Mouse (Mus musculus) liver, embryonic 14.5 days (tissue): ENCODE results near the gene Sfxn1. TPM values are rescaled to one million over a fixed set of nuclear protein-coding genes. Genes with fewer than 3 reads are reported as not detected.
A peak's percentile ranks its signal among the peaks of the same experiment; 100 is the strongest.

Source experiments
- ATAC-seq: fragments of 200-750 bp; cut with Nextera tagmentation; 2 replicates; pipeline ENCODE4 v1.8.0; 2017; ENCODE audit warnings: moderate number of reproducible peaks, mild to moderate bottlenecking, moderate library complexity; ENCODE audit not compliant: insufficient read depth
- DNase-seq, 3 experiments: peaks; one replicate each; pipeline ENCODE4 v3.0.0-alpha.2; 2012 to 2013; ENCODE audit warnings: low read depth in 3 of 3, low spot score in 3 of 3
- H3K27ac ChIP-seq: fragments of 300-500 bp; sonication (generic); 2 replicates; pipeline ENCODE4 v1.5.1; 2014; ENCODE audit warnings: moderate library complexity, mild to moderate bottlenecking, control low read depth, inconsistent platforms
- H3K27me3 ChIP-seq: fragments of 300-500 bp; sonication (generic); 2 replicates; pipeline ENCODE4 v1.6.1; 2014; ENCODE audit warnings: mild to moderate bottlenecking, low read length, moderate library complexity; ENCODE audit not compliant: control insufficient read depth, insufficient read depth
- H3K36me3 ChIP-seq: fragments of 300-500 bp; sonication (generic); replicated peaks from 2 replicates; pipeline ENCODE4 v1.6.1; 2014; ENCODE audit warnings: low read depth; ENCODE audit not compliant: control insufficient read depth, insufficient read depth
- H3K4me1 ChIP-seq, 2 experiments: fragments of 200-500 bp in 1 of 2; fragments of 300-500 bp in 1 of 2; sonication (generic) in 1 of 2; replicated peaks; 2 replicates each; pipeline ENCODE4 v1.6.1; 2012 to 2014; ENCODE audit warnings: antibody characterized with exemption in 1 of 2, inconsistent platforms in 1 of 2, low read length in 1 of 2; ENCODE audit not compliant: control insufficient read depth in 2 of 2, insufficient read depth in 2 of 2
- H3K4me2 ChIP-seq: fragments of 300-500 bp; sonication (generic); 2 replicates; pipeline ENCODE4 v1.6.1; 2014; ENCODE audit warnings: low read depth, mild to moderate bottlenecking, control low read depth, moderate library complexity
- H3K4me3 ChIP-seq, 2 experiments: fragments of 200-500 bp in 1 of 2; fragments of 300-500 bp in 1 of 2; sonication (generic) in 1 of 2; 2 replicates each; pipeline ENCODE4 v1.5.1; 2012 to 2014; ENCODE audit warnings: low read depth in 2 of 2, low read length in 2 of 2, mild to moderate bottlenecking in 2 of 2, control low read depth in 1 of 2, inconsistent platforms in 1 of 2, moderate library complexity in 1 of 2; ENCODE audit not compliant: insufficient read depth in 1 of 2
- H3K9ac ChIP-seq: fragments of 300-500 bp; sonication (generic); replicated peaks from 2 replicates; pipeline ENCODE4 v1.6.1; 2014; ENCODE audit warnings: mild to moderate bottlenecking, control low read depth, moderate library complexity
- H3K9me3 ChIP-seq: fragments of 300-500 bp; sonication (generic); 2 replicates; pipeline ENCODE4 v1.6.1; 2016; ENCODE audit warnings: low read length, mixed read lengths; ENCODE audit not compliant: control insufficient read depth
- CTCF ChIP-seq: IDR thresholded peaks from 2 replicates; pipeline ENCODE4 v1.5.1; 2016; ENCODE audit warnings: antibody characterized with exemption, low read depth, control low read depth
- EP300 ChIP-seq: IDR thresholded peaks from 2 replicates; pipeline ENCODE4 v1.6.1; 2016; ENCODE audit warnings: antibody characterized with exemption, low read depth
- WGBS: fragments of 180-500 bp; shearing (Covaris S2); extraction: QIAGEN DNeasy Blood & Tissue Kit; methylation state at CpG from one replicate; pipeline ENCODE4 v1.1.7; 2014; ENCODE audit not compliant: insufficient replicate concordance; 5-methylcytosine and 5-hydroxymethylcytosine counted together
- polyA plus RNA-seq, 2 experiments: library from polyadenylated mRNA; depleted of rRNA in 1 of 2; stranded (reverse) in 1 of 2; unstranded in 1 of 2; fragments of >200 nt; fragmentation: Nextera tagmentation in 1 of 2; extraction: Ambion mirVana in 1 of 2; gene quantifications; 2 replicates each; pipeline versions ENCODE4 v1.2.1 to v1.2.3; 2012 to 2014

Sfxn1 gene
- polyA plus RNA-seq, 2 experiments = 26.9 to 62.7 TPM

DNA sequence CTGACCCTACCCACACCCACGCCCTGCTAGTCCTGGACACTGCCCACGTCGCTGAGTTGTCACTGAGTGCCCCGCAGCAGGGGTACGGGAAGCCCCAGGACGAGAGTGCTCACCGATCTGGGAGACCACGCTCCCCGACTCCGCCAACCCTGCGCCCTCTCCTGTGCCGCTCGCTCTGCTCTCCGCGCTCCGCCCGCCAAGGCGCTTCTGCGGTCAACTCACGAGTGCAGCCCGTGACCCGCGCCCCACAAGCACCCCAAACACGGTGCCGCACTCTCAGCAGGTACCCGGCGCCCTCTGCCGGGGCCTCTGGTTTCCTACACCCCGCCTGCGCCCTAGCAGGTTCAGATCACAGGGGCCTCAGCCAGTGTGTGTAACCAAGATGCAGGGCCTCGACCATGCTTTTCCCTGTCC lies 16.2 kb upstream of the Sfxn1 start, which contains the start of gene Drd1:
Drd1 (minus strand) TSS at position 258 of the 414 bp plus-strand sequence.
- Histone ChIP-seq H3K9me3 (no peaks in the 10 kb centered on the region), H3K4me1 (no peaks in the 10 kb centered on the region), H3K36me3 (no peaks in the 10 kb centered on the region), H3K27ac (no peak within 1 kb of the TSS), H3K9ac (no peak within 1 kb of the TSS), H3K4me2 (peak within 1 kb of the TSS; percentile 45), H3K27me3 (peaks cover 7% of the 10 kb centered on the region), H3K4me3 (no peak within 1 kb of the TSS)
- under 1% methylated on average over 29 of the region's 31 CpGs for WGBS
- TF ChIP-seq CTCF (peak; percentile 74), EP300 (no peak)
- ATAC-seq = no peak
- DNase-seq = no peak

DNA sequence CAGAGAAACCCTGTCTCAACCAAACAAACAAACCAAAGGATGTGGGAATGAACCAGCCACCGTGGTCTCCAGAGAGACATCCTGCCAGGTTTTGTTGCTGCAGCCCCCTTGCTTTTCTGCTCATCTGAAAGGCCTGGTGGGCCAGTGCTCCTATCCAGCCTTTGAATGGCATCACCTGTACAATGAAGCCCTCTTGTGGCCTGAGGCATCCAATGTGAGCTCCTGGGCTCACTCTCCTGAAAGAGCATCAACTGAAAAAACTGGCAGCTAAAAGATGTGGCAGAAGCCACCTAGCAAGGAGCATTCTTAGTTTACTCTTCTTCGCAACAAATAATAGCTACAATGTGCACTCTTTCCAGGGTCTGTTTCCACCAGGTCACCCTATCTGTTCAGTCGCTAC lies 9.6 kb upstream of the Sfxn1 start:
- Histone ChIP-seq H3K27me3 (no peaks in the 10 kb centered on the region; the same call in 1 of the 2 replicates), H3K27ac (no peak overlapping the region), H3K36me3 (no peaks in the 10 kb centered on the region), H3K4me2 (no peak overlapping the region), H3K9ac (no peak overlapping the region), H3K4me1 (no peaks in the 10 kb centered on the region), H3K9me3 (no peaks in the 10 kb centered on the region), H3K4me3 (no peak overlapping the region)
- ATAC-seq (no peak), DNase-seq (no peak)
- no peak for TF ChIP-seq EP300
- no peak for TF ChIP-seq CTCF
- 64% methylated on average over 3 of the region's 3 CpGs for WGBS

DNA sequence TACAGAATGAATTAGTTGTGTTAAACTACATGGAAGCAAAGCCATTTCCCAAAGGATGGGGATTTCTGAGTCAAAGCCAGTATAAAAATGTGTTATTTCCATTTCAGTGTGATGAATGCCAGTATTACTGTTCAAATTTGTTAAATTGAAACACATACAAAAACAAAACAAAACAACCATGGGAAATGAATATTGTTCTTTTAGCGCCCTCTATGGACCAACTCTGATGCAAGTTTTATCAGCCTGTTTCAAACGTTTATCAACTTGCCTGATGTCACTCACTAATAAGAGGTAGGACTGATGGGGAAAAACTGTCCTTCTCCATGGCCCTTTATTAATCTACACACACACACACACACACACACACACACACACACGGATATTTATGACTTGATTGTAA lies 8.4 kb upstream of the Sfxn1 start:
- WGBS = 2% methylated on average over 3 of the region's 3 CpGs
- no peak for DNase-seq

DNA sequence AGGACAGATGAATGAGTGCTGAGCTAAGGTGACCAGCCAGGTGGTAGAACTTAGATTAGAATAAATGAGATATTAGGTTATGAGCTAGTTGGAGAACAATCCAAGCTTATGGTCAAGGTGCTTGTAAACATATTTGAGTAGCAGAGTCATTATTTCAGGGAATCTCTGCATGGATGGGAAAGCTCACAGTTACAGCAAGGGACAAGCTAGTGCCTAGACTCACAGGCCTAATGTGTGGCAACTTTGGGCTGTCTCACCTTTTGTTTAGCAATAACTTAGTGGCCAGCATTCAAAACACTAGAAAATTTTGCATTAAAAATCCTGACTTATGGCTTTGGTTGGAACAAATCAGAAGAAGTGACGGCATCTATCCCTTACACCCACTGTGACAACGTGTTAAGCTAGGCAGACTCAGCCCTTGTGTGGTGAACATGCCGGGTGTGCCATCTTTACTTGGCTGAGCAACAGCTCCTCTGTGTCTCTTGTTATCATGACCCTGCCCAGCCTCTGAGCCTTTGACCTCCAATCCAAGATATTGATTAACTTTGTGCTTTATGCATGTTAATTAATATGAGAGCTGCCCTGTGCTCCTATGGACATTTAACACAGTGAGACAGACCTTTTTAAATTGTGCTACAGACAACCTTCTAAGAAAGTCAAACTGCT lies 5.5 kb upstream of the Sfxn1 start:
- Histone ChIP-seq H3K4me2 (no peak overlapping the region), H3K9ac (no peak overlapping the region), H3K27ac (no peak overlapping the region), H3K4me3 (no peak overlapping the region), H3K27me3 (no peaks in the 10 kb centered on the region), H3K9me3 (no peaks in the 10 kb centered on the region), H3K4me1 (0 out of 4 replicates have a peak, but pooled peaks cover 0 to 3% of the 10 kb centered on the region in 2 experiments), H3K36me3 (no peaks in the 10 kb centered on the region)
- ATAC-seq (no peak), DNase-seq (no peak)
- WGBS = 56% methylated on average over 3 of the region's 3 CpGs
- TF ChIP-seq CTCF (no peak), EP300 (no peak)

More for the DNA sequence above, 8.4 kb upstream of the Sfxn1 start:
- H3K9me3 ChIP-seq = no peaks in the 10 kb centered on the region
- H3K27me3 ChIP-seq = no peaks in the 10 kb centered on the region; the same call in 1 of the 2 replicates
- no peak for TF ChIP-seq EP300
- TF ChIP-seq CTCF = peak; percentile 48; the same call in 1 of the 2 replicates
- no peak overlapping the region for H3K27ac ChIP-seq
- H3K4me2 ChIP-seq = no peak overlapping the region
- H3K9ac ChIP-seq = no peak overlapping the region
- 0 out of 4 replicates have a peak, but pooled peaks cover 0 to 3% of the 10 kb centered on the region in 2 experiments for H3K4me1 ChIP-seq
- no peak overlapping the region for H3K4me3 ChIP-seq
- no peak for ATAC-seq
- no peaks in the 10 kb centered on the region for H3K36me3 ChIP-seq

DNA sequence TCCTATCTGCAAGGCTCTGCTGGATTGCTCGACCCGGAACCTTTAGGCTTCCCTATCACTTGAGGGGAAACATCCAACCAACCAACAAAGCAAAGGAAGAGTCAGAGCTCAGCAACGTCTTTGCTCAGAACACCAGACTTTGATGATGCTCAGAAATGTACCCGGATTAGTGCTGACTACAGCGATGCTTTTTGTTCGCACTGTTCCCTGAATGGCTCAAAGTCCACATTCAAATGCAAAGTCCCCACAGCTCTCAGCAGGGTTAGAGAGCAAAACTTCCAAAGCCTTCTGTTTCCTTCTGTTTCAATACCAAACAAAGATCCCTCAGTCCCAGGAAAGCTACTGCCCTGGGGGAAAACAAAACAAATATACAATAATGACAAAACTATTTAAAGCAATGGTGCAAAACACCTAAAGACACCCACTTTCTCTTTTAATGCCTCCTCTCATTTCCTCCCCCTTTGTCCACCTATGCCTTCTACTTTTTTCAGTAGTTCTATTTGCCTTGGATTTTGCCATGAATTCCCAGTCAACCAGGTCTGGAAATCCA lies 4.0 kb upstream of the Sfxn1 start:
- Histone ChIP-seq H3K4me1 (0 out of 4 replicates have a peak, but pooled peaks cover 0 to 3% of the 10 kb centered on the region in 2 experiments), H3K27me3 (no peaks in the 10 kb centered on the region), H3K9ac (no peak overlapping the region), H3K4me3 (no peak overlapping the region), H3K4me2 (no peak overlapping the region), H3K9me3 (no peaks in the 10 kb centered on the region), H3K27ac (no peak overlapping the region), H3K36me3 (no peaks in the 10 kb centered on the region)
- no peak for ATAC-seq
- WGBS = 38% methylated on average over 6 of the region's 6 CpGs
- no peak for DNase-seq
- TF ChIP-seq EP300 = no peak
- TF ChIP-seq CTCF = no peak
